Mouse (Mus musculus): ENCODE data around the gene S100pbp. TPM values are rescaled to one million over a fixed set of nuclear protein-coding genes. Genes with fewer than 3 reads are reported as not detected.

Gene S100pbp
- polyA plus RNA-seq, 1 experiment from 2014 or later: 14.5 TPM

DNA sequence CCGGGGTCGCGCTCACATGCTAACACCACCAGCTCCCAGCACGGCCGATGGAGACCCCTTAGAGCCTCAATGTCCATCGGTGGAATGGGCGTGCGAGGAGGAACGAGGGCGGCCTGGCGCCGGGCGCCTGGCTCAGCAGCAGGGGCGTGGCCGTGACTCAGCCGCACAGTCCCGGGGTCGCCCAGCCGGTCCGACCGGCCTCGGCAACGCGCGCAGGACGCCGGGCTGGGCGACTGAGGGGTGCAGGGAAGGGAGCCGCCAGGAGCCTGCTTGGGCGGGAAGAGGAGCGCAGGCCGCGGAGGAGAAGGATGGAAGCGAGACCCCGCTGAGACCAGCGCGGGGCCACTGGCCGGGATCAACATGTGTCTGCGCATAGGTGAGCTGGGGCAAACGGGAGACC lies 84.2 kb downstream of the S100pbp start, which contains the start of gene Tmem54:
Gene Tmem54, plus strand, starts transcription at position 193 of the 400 bp plus-strand sequence.
- no peak within 1 kb of the TSS; the same call in 1 of the 2 replicates for H3K27ac ChIP-seq
- no peaks in the 10 kb centered on the region for H3K9me3 ChIP-seq (replicated peaks; ENCODE audit: low read length)
- H3K4me2 ChIP-seq (ENCODE audit: low read length): peak within 1 kb of the TSS; percentile 53
- ATAC-seq (replicated peaks; ENCODE audit: low FRiP score, low read depth): no peak; the same call in 1 of the 2 replicates
- H3K27me3 ChIP-seq (ENCODE audit: insufficient read depth, low read length): peaks cover 12% of the 10 kb centered on the region; the same call in 1 of the 2 replicates
- peak within 1 kb of the TSS; percentile 20 for H3K4me3 ChIP-seq (replicated peaks; ENCODE audit: low read depth, low read length)
- 2% methylated on average over 39 of the region's 40 CpGs for WGBS
- TF ChIP-seq CTCF (IDR thresholded peaks at IDR 0.05; ENCODE audit: low read depth): no peak
- peaks cover 9% of the 10 kb centered on the region; the same call in 1 of the 2 replicates for H3K4me1 ChIP-seq (replicated peaks; ENCODE audit: insufficient read depth, low read length)
- no peaks in the 10 kb centered on the region for H3K36me3 ChIP-seq (ENCODE audit: insufficient read depth, low read length)
- no peak for DNase-seq (ENCODE audit: low spot score)
- 0 out of 2 replicates have a peak within 1 kb of the TSS, but pooled peaks have one; percentile 23 for H3K9ac ChIP-seq (ENCODE audit: low read depth, low read length)

DNA sequence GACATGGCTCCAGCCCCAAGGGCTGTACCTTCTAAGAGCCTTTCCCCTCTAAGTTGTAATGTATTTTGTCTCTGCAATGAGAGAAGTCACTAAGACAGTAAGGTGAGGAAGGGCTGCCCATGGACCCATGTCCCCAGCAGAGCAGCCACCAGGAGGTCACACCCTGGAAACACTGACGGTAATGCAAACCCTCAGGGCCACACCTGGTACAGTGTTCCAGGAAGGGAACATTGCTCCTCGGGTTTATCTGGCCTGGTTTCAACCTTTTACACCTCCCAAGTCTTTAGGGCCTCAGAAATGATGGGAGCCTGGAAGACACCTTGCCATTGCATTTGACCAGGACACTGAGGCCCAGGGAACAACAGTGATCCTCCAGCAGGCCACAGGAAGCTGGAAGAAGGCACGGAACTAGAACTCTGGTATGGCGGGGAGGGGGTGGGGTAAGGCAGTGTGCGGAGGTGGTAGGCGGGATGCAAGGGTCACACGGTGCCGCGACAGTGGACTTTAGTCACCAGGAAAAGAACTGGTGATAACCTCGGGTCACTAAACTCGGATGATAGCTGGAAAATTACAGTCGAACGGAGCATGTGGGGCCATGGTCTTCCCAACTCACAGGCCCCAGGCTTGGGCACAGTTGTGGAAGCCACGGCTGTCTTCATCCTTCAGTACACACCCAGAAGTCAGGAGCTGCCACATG lies 87.2 kb downstream of the S100pbp start:
- no peak for TF ChIP-seq CTCF (IDR thresholded peaks at IDR 0.05; ENCODE audit: low read depth)
- peaks cover 12% of the 10 kb centered on the region; the same call in 1 of the 2 replicates for H3K27me3 ChIP-seq (ENCODE audit: insufficient read depth, low read length)
- H3K9ac ChIP-seq (ENCODE audit: low read depth, low read length): no peak overlapping the region
- no peaks in the 10 kb centered on the region for H3K9me3 ChIP-seq (replicated peaks; ENCODE audit: low read length)
- no peak for DNase-seq (ENCODE audit: low spot score)
- H3K4me2 ChIP-seq (ENCODE audit: low read length): no peak overlapping the region
- WGBS: 78% methylated on average over 14 of the region's 14 CpGs
- H3K4me1 ChIP-seq (replicated peaks; ENCODE audit: insufficient read depth, low read length): peaks cover 9% of the 10 kb centered on the region; the same call in 1 of the 2 replicates
- H3K27ac ChIP-seq: no peak overlapping the region
- no peak overlapping the region for H3K4me3 ChIP-seq (replicated peaks; ENCODE audit: low read depth, low read length)
- H3K36me3 ChIP-seq (ENCODE audit: insufficient read depth, low read length): no peaks in the 10 kb centered on the region
- no peak for ATAC-seq (replicated peaks; ENCODE audit: low FRiP score, low read depth)

Other genes starting within 250 kb of the S100pbp start
- gene Azin2, start 227.3 kb downstream of the S100pbp start, polyA plus RNA-seq (2015; fragmentation: Nextera tagmentation; extraction: Ambion mirVana): 21.5 and 23.0 TPM in 2 replicates
- 173 and 188 TPM in 2 replicates for gene Ak2, start 197.8 kb downstream of the S100pbp start, polyA plus RNA-seq (2015; fragmentation: Nextera tagmentation; extraction: Ambion mirVana)
- gene Rnf19b, start 131.5 kb downstream of the S100pbp start, polyA plus RNA-seq (2015; fragmentation: Nextera tagmentation; extraction: Ambion mirVana): 6.1 and 7.1 TPM in 2 replicates
- 10.2 and 10.5 TPM in 2 replicates for gene Tmem54, start 84.2 kb downstream of the S100pbp start, polyA plus RNA-seq (2015; fragmentation: Nextera tagmentation; extraction: Ambion mirVana)
- 0.94 and 1.0 TPM in 2 replicates for gene Hpca, start 67.7 kb downstream of the S100pbp start, polyA plus RNA-seq (2015; fragmentation: Nextera tagmentation; extraction: Ambion mirVana)
- gene Fndc5, start 52.7 kb downstream of the S100pbp start, polyA plus RNA-seq (2015; fragmentation: Nextera tagmentation; extraction: Ambion mirVana): 5.9 and 6.3 TPM in 2 replicates
- 48.9 and 55.9 TPM in 2 replicates for gene Yars, start within 50 bp of the S100pbp start, polyA plus RNA-seq (2015; fragmentation: Nextera tagmentation; extraction: Ambion mirVana)
- 9.8 and 11.3 TPM in 2 replicates for gene C77080, start 71.7 kb upstream of the S100pbp start, polyA plus RNA-seq (2015; fragmentation: Nextera tagmentation; extraction: Ambion mirVana)
- gene Sync, start 97.9 kb upstream of the S100pbp start, polyA plus RNA-seq (2015; fragmentation: Nextera tagmentation; extraction: Ambion mirVana): 0.63 and 0.78 TPM in 2 replicates
- 339 and 363 TPM in 2 replicates for gene Rbbp4, start 145.6 kb upstream of the S100pbp start, polyA plus RNA-seq (2015; fragmentation: Nextera tagmentation; extraction: Ambion mirVana)
- gene Zbtb8os, start 146.0 kb upstream of the S100pbp start, polyA plus RNA-seq (2015; fragmentation: Nextera tagmentation; extraction: Ambion mirVana): 55.9 and 60.8 TPM in 2 replicates
- 12.3 and 13.7 TPM in 2 replicates for gene Zbtb8a, start 188.4 kb upstream of the S100pbp start, polyA plus RNA-seq (2015; fragmentation: Nextera tagmentation; extraction: Ambion mirVana)

All from kidney, postnatal 0 days (tissue).